Mouse (Mus musculus): Measurements from ENCODE around the gene Dlx5.

The Dlx5 gene

GRCm38 (mm10) chr6:6877346-6877910 lies 4.5 kb downstream of the Dlx5 start:
- in situ Hi-C loops (cut with MboI, MseI), result loop anchor here in 1 of 2 experiments (10.0 to 25.0 kb wide), 2 partner anchors 743 to 865 kb away; no protein-coding TSS in a partner anchor

- in situ Hi-C loops (cut with MboI, MseI), result loop anchor here in 1 of 2 experiments (10.0 to 25.0 kb wide), 2 partner anchors 742 to 864 kb away; no protein-coding TSS in a partner anchor
Measured at GRCm38 (mm10) chr6:6876731-6877130, 5.2 kb downstream of the Dlx5 start.

- in situ Hi-C loops (cut with MboI, MseI), result loop anchor here in 1 of 2 experiments (10.0 to 25.0 kb wide), 2 partner anchors 741 to 864 kb away; no protein-coding TSS in a partner anchor
Measured at GRCm38 (mm10) chr6:6876231-6876630, 5.7 kb downstream of the Dlx5 start.

GRCm38 (mm10) chr6:6875676-6876075 lies 6.2 kb downstream of the Dlx5 start:
- in situ Hi-C loops (cut with MboI, MseI), result loop anchor here in 1 of 2 experiments (10.0 to 25.0 kb wide), 2 partner anchors 741 to 863 kb away; no protein-coding TSS in a partner anchor

- in situ Hi-C loops (cut with MboI, MseI), result loop anchor here in 1 of 2 experiments (10.0 to 25.0 kb wide), 2 partner anchors 740 to 863 kb away; no protein-coding TSS in a partner anchor
Measured at GRCm38 (mm10) chr6:6875136-6875535, 6.7 kb downstream of the Dlx5 start.

GRCm38 (mm10) chr6:6874073-6874771 lies 7.7 kb downstream of the Dlx5 start:
- in situ Hi-C loops (cut with MboI, MseI), result loop anchor here in 1 of 2 experiments (10.0 kb wide), 1 partner anchor 739 kb away; no protein-coding TSS in a partner anchor

GRCm38 (mm10) chr6:6873476-6874072 lies 8.3 kb downstream of the Dlx5 start:
- in situ Hi-C loops (cut with MboI, MseI), result loop anchor here in 1 of 2 experiments (10.0 kb wide), 1 partner anchor 739 kb away; no protein-coding TSS in a partner anchor

- in situ Hi-C loops (cut with MboI, MseI), result loop anchor here in 1 of 2 experiments (10.0 kb wide), 1 partner anchor 738 kb away; no protein-coding TSS in a partner anchor
Measured at GRCm38 (mm10) chr6:6872873-6873272, 9.0 kb downstream of the Dlx5 start.

GRCm38 (mm10) chr6:6871692-6872091 lies 10.2 kb downstream of the Dlx5 start:
- in situ Hi-C loops (cut with MboI, MseI), result loop anchor here in 1 of 2 experiments (10.0 kb wide), 1 partner anchor 737 kb away; no protein-coding TSS in a partner anchor

GRCm38 (mm10) chr6:6870876-6871420 lies 10.9 kb downstream of the Dlx5 start:
- in situ Hi-C loops (cut with MboI, MseI), result loop anchor here in 1 of 2 experiments (10.0 kb wide), 1 partner anchor 736 kb away; no protein-coding TSS in a partner anchor

- in situ Hi-C loops (cut with MboI, MseI), result loop anchor here in 1 of 2 experiments (5.0 to 10.0 kb wide), 2 partner anchors 293 to 735 kb away; partner anchors contain the start of gene Sem1
Measured at GRCm38 (mm10) chr6:6869961-6870800, 11.7 kb downstream of the Dlx5 start.

- in situ Hi-C loops (cut with MboI, MseI), result loop anchor here in 1 of 2 experiments (5.0 kb wide), 1 partner anchor 292 kb away; the partner anchor contains the start of gene Sem1
Measured at GRCm38 (mm10) chr6:6869041-6869685, 12.7 kb downstream of the Dlx5 start.

- in situ Hi-C loops (cut with MboI, MseI), result loop anchor here in 1 of 2 experiments (5.0 kb wide), 1 partner anchor 290 kb away; the partner anchor contains the start of gene Sem1
Measured at GRCm38 (mm10) chr6:6867031-6867430, 14.9 kb downstream of the Dlx5 start.

- in situ Hi-C loops (cut with MboI, MseI), result loop anchor here in 1 of 2 experiments (5.0 kb wide), 1 partner anchor 287 kb away; the partner anchor contains the start of gene Sem1
Measured at GRCm38 (mm10) chr6:6864441-6865440, 17.1 kb downstream of the Dlx5 start.

GRCm38 (mm10) chr6:6863955-6864354 lies 17.9 kb downstream of the Dlx5 start:
- in situ Hi-C loops (cut with MboI, MseI), result no loop called here

- in situ Hi-C loops (cut with MboI, MseI), result no loop called here
Measured at GRCm38 (mm10) chr6:6863160-6863870, 18.6 kb downstream of the Dlx5 start, which contains the start of gene Dlx6. Dlx6 (plus strand) TSS chr6:6863334.

GRCm38 (mm10) chr6:6862611-6863010 lies 19.3 kb downstream of the Dlx5 start:
- in situ Hi-C loops (cut with MboI, MseI), result no loop called here

All from T-helper 17 cell (primary cell).